Mouse (Mus musculus): ENCODE measurements around the gene Nrl. TPM values are rescaled to one million over a fixed set of nuclear protein-coding genes. Genes with fewer than 3 reads are reported as not detected.

Gene Nrl
- polyA plus RNA-seq, 1 experiment: not detected

- Histone ChIP-seq H3K4me1 (ENCODE audit: control insufficient read depth, insufficient read depth, insufficient read length, low read length) (peaks cover 4% of the 10 kb centered on the region; the same call in 1 of the 2 replicates), H3K27ac (ENCODE audit: insufficient read depth, low read depth, low read length) (peak within 1 kb of the TSS; percentile 82), H3K27me3 (ENCODE audit: control insufficient read depth, insufficient read depth, low read length) (no peaks in the 10 kb centered on the region), H3K36me3 (ENCODE audit: control insufficient read depth, insufficient read depth, low read length) (peaks cover 5% of the 10 kb centered on the region; the same call in 1 of the 2 replicates), H3K4me3 (ENCODE audit: low read depth, low read length) (peak within 1 kb of the TSS; percentile 88)
- under 1% methylated on average over 32 of the region's 32 CpGs for WGBS
- TF ChIP-seq CTCF (IDR thresholded peaks at IDR 0.05; ENCODE audit: extremely low read depth, insufficient read length, insufficient replicate concordance, low read depth, low read length) (no peak), POLR2A (IDR thresholded peaks at IDR 0.05; ENCODE audit: low read depth, low read length) (peak; percentile 59; the same call in 1 of the 2 replicates)
Observed at GRCm38 (mm10) chr14:55540067-55540786, 15.4 kb upstream of the Nrl start, which contains the start of gene Pck2. TSS of gene Pck2 (plus strand) at chr14:55540266.

- no peaks in the 10 kb centered on the region for H3K27me3 ChIP-seq (ENCODE audit: control insufficient read depth, insufficient read depth, low read length)
- no peak overlapping the region for H3K4me3 ChIP-seq (ENCODE audit: low read depth, low read length)
- WGBS: 52% methylated on average over 6 of the region's 6 CpGs
- H3K4me1 ChIP-seq (ENCODE audit: control insufficient read depth, insufficient read depth, insufficient read length, low read length): peaks cover 4% of the 10 kb centered on the region; the same call in 1 of the 2 replicates
- no peak overlapping the region for H3K27ac ChIP-seq (ENCODE audit: insufficient read depth, low read depth, low read length)
- TF ChIP-seq POLR2A (IDR thresholded peaks at IDR 0.05; ENCODE audit: low read depth, low read length) (no peak), CTCF (IDR thresholded peaks at IDR 0.05; ENCODE audit: extremely low read depth, insufficient read length, insufficient replicate concordance, low read depth, low read length) (peak; percentile 76; the same call in 1 of the 2 replicates)
- no peaks in the 10 kb centered on the region for H3K36me3 ChIP-seq (ENCODE audit: control insufficient read depth, insufficient read depth, low read length)
Observed at GRCm38 (mm10) chr14:55536116-55536745, 11.4 kb upstream of the Nrl start.

GRCm38 (mm10) chr14:55527940-55528339, 3.2 kb upstream of the Nrl start:
- Histone ChIP-seq H3K4me3 (ENCODE audit: low read depth, low read length) (no peak overlapping the region), H3K4me1 (ENCODE audit: control insufficient read depth, insufficient read depth, insufficient read length, low read length) (no peaks in the 10 kb centered on the region), H3K27me3 (ENCODE audit: control insufficient read depth, insufficient read depth, low read length) (0 out of 2 replicates have a peak, but pooled peaks cover 3% of the 10 kb centered on the region), H3K27ac (ENCODE audit: insufficient read depth, low read depth, low read length) (no peak overlapping the region), H3K36me3 (ENCODE audit: control insufficient read depth, insufficient read depth, low read length) (no peaks in the 10 kb centered on the region)
- TF ChIP-seq POLR2A (IDR thresholded peaks at IDR 0.05; ENCODE audit: low read depth, low read length) (no peak), CTCF (IDR thresholded peaks at IDR 0.05; ENCODE audit: extremely low read depth, insufficient read length, insufficient replicate concordance, low read depth, low read length) (peak; percentile 26; the same call in 1 of the 2 replicates)
- WGBS: 10% methylated on average over 3 of the region's 3 CpGs

- Histone ChIP-seq H3K4me3 (ENCODE audit: low read depth, low read length) (no peak overlapping the region), H3K4me1 (ENCODE audit: control insufficient read depth, insufficient read depth, insufficient read length, low read length) (no peaks in the 10 kb centered on the region), H3K27ac (ENCODE audit: insufficient read depth, low read depth, low read length) (no peak overlapping the region), H3K27me3 (ENCODE audit: control insufficient read depth, insufficient read depth, low read length) (0 out of 2 replicates have a peak, but pooled peaks cover 3% of the 10 kb centered on the region), H3K36me3 (ENCODE audit: control insufficient read depth, insufficient read depth, low read length) (no peaks in the 10 kb centered on the region)
- TF ChIP-seq CTCF (IDR thresholded peaks at IDR 0.05; ENCODE audit: extremely low read depth, insufficient read length, insufficient replicate concordance, low read depth, low read length): no peak
- TF ChIP-seq POLR2A (IDR thresholded peaks at IDR 0.05; ENCODE audit: low read depth, low read length): no peak
- 80% methylated on average over 2 of the region's 2 CpGs for WGBS
Observed at GRCm38 (mm10) chr14:55526674-55527073, 1.9 kb upstream of the Nrl start.

- Histone ChIP-seq H3K4me1 (ENCODE audit: control insufficient read depth, insufficient read depth, insufficient read length, low read length) (peaks cover 5% of the 10 kb centered on the region; the same call in 1 of the 2 replicates), H3K27ac (ENCODE audit: insufficient read depth, low read depth, low read length) (no peak overlapping the region), H3K36me3 (ENCODE audit: control insufficient read depth, insufficient read depth, low read length) (no peaks in the 10 kb centered on the region), H3K4me3 (ENCODE audit: low read depth, low read length) (no peak overlapping the region), H3K27me3 (ENCODE audit: control insufficient read depth, insufficient read depth, low read length) (peaks cover 17% of the 10 kb centered on the region)
- TF ChIP-seq POLR2A (IDR thresholded peaks at IDR 0.05; ENCODE audit: low read depth, low read length) (no peak), CTCF (IDR thresholded peaks at IDR 0.05; ENCODE audit: extremely low read depth, insufficient read length, insufficient replicate concordance, low read depth, low read length) (no peak)
- WGBS: 41% methylated on average over 4 of the region's 4 CpGs
Observed at GRCm38 (mm10) chr14:55524062-55524461, 719 bp downstream of the Nrl start.

- H3K4me1 ChIP-seq (ENCODE audit: control insufficient read depth, insufficient read depth, insufficient read length, low read length): peaks cover 5% of the 10 kb centered on the region; the same call in 1 of the 2 replicates
- H3K36me3 ChIP-seq (ENCODE audit: control insufficient read depth, insufficient read depth, low read length): no peaks in the 10 kb centered on the region
- H3K27ac ChIP-seq (ENCODE audit: insufficient read depth, low read depth, low read length): no peak overlapping the region
- peak overlapping the region; percentile 53 for H3K4me3 ChIP-seq (ENCODE audit: low read depth, low read length)
- peaks cover 17% of the 10 kb centered on the region for H3K27me3 ChIP-seq (ENCODE audit: control insufficient read depth, insufficient read depth, low read length)
- 1% methylated on average over 61 of the region's 61 CpGs for WGBS
- TF ChIP-seq CTCF (IDR thresholded peaks at IDR 0.05; ENCODE audit: extremely low read depth, insufficient read length, insufficient replicate concordance, low read depth, low read length): no peak
- no peak for TF ChIP-seq POLR2A (IDR thresholded peaks at IDR 0.05; ENCODE audit: low read depth, low read length)
Observed at GRCm38 (mm10) chr14:55520451-55521361, 4.1 kb downstream of the Nrl start.
